Mouse (Mus musculus) heart, adult 18-20 months (tissue): ENCODE measurements around the gene Susd5. TPM values are rescaled to one million over a fixed set of nuclear protein-coding genes. Genes with fewer than 3 reads are reported as not detected.
"Not testable (repeated sequence)": the region's sequence is repeated elsewhere in the genome, so short reads cannot be mapped to it uniquely, and the experiment has no call there.

Experiments
- DNase-seq, 2 experiments: peaks; one replicate each; pipeline ENCODE4 v3.0.0; 2021 to 2022; ENCODE audit warnings: mixed read lengths in 1 of 2
- total RNA-seq, 2 experiments: library from RNA; stranded (reverse); gene quantifications; 2 replicates each; pipeline ENCODE4 v1.2.3; 2021

Gene Susd5
- total RNA-seq, 2 experiments from 2014 or later = 1.1 to 1.2 TPM

DNA sequence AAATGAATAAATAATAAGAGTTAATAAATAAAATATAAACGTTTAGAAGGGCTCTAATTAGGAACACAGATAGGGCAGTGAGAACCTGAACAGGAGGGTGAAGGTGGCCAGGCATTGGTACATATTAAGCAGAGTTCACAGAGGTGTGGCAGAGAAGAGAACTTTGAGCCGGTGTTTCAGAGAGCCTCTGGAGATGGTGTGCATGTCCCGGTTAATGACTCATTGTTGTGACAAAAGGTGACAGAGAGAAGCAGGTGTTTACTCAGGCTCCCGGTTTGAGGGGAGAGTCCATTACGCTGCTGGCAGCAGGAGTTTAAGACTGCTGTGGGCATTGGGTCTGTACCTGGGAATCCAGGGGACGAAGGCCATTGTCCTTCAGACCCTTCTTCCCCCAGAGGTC is 12.4 kb downstream of the Susd5 start:
- DNase-seq = no peak

DNA sequence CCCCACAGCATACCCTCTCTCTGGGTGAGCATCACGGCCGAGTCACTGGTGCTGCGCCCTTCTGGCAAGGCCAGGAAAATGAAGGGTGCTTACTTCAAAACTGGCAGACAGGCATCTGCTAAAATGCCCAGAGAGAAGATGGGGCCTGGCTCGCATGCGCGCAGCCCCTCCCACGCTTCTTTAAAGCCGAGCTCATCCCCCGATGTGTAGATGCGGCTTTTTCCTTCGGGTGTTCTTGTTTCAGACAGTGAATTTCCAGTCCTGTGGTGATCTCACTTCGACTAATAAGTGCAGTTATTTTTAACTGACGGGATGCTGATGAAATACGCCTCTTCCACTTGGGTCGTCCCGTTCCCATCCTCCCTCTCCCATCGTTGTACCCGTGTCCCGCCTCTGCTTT is 16.7 kb downstream of the Susd5 start:
- DNase-seq = no peak

DNA sequence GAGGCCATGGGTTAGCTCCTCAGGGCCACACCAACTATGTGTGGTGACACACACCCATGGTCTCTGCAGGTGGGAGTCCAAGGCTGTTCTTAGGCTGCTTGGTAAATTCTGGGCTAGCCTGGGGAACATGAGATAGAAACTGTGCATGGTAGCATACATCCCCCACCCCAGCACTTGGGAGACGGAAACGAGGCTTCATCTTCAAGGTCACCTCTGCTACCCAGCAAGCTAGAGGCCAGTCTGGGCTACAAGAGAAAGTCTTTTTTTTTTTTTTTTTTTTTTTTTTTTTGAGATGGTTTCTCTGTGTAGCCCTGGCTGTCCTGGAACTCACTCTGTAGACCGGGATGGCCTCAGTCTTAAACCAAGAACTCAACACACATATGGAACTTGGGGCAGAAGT is 29.5 kb downstream of the Susd5 start:
- DNase-seq = no peak

DNA sequence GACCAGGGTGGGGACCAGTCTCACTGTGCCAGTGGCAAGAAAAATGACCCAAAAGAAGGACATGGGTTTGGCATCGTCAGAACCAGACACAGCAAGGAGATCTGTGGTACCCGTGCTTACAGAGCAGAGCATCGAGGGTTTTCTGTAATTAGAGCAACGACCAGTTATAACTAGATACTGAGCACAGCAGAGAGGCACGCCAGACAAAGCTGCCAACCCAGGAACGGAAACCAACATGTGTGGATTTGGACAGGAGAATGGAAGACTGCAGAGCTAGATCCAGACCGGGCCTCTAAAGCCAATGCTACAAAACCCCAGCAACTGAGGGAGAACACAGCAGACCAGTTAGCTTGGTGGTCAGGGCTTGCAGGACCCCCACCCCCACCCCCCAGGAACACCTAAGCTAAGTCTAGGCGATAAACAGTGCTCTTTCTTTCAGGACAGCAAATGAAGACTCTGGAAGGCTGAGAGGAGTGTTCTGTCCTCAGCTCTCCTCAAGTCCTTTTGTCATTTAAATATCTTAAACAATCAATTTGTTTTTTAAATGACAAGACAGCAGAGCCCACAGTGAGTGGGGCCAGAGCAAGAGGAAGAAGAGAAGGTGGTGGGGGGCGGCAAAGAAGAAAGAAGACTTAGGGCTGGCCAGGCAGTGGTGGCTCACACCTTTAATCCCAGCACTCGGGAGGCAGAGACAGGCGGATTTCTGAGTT is 30.3 kb downstream of the Susd5 start:
- DNase-seq = no peak

DNA sequence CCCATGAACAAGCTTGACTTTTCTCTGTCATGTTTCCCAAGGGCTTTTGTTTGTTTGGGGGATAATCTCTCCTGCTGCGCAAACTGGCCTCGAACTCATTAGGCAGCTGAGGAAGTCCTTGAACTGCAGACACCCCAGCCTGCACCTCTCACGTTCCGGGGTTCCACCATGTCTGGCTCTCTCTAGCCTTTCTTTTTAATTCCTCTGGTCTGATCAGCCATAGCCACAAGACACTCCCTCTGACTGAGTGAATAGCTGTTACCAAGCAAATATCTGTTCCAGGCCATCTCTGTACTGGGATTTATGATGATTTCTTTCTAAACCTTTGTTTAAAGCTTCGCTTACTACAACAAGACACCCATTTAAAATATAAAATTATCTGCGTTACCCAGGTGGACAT is 31.9 kb downstream of the Susd5 start:
- DNase-seq = not testable (repeated sequence)

DNA sequence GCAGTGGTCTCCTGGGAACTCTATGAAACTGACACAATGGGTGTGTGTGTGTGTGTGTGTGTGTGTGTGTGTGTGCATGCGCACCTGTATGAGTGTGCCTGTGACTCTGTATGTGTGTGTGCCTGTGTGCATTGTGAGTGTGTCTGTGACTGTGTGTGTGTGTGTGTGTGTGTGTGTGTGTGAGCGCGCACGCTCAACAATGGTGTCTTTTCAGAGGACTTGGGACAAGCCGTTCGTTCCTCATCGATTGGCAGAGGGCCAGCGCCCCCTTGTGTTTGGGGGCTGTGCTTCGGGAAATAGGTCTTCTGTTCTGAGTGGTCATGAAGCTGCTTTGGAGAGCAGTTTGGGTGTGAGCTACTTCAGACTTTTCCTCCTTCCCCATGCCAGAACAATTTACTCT is 35.2 kb downstream of the Susd5 start:
- DNase-seq = not testable (repeated sequence)

DNA sequence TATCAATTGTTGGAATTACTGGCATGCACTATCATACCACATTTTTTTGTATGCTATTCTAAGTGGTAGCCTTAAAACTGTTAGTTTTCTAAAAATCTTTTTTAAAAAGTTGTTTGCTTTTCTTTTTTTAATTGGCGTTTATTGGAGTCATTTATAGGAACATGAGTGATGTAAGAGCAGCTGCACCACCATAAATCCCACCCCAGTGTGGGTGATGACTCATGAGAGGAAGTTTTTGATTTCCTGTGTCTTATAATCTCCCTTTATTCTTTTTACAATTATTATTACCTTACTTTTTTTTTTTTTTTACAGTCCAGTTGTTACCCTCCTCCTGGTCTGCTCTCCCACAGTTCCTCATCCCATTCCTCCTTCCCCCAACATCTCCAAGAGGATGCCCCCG is 37.9 kb downstream of the Susd5 start:
- no peak for DNase-seq

DNA sequence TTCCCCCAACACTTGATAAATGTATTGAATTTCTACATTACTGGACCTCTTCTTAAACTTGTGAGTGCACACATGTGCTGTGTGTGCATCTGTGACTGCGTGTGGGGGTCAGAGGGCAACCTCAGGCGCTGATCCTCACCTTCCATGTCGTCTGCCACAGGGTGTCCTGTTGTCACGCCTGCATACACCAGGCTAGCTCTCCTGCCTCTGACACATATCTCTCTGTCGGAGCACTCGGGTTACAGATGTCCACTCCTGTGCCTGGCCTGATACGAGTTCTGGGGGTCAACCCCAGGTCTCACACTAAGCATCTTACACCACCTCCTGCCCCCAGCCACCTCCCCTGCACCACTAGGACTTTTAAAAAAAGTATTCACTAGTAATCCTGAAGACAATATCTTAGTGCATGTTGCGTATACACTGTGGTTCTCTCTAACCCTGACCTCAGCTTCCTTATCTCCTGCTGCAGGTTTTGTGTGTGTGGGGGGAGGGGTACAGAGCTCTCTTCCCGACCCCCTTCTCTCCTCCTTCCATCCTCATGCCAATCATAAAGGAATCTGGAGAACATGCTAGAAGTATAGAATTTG is 41.9 kb downstream of the Susd5 start:
- no peak for DNase-seq

DNA sequence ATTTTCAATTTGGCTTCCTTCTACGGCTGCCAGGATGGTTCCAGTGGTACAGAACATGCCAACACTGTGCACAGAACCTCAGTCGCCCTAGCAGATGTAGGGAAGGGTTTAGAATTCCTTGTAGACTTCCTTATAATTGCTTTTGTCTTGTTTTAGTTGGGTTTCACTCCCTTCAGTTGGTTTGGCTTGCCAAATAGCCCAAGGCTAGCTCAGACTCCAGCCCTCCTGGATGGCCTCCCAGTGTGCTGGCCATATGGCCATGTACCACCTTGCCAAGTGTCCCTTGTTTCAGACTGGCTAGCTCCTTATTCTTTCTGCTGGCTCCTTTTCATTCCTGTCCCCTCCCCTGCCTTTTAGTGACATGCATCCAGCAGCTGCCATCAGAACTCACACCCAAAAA is 53.3 kb downstream of the Susd5 start:
- no peak for DNase-seq

DNA sequence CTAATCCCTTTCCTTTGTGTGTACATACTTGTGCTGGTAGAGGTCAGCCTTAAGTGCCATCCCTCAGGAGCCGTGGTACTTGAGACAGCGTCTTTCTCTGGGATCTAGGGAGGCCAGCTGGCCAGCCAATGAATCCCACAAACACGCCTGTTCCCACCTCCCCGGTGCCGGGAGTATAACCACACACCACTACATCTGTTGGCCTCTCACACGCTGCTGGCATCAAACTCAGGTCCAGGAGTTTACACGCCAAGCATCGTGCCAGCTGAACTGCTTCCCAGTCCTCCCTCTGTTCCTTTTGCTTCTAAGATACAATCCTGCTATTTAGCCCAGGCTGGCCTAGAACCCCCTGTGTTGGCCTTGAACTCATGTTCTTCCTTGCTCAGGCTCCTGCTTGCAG is 54.2 kb downstream of the Susd5 start:
- no peak for DNase-seq

DNA sequence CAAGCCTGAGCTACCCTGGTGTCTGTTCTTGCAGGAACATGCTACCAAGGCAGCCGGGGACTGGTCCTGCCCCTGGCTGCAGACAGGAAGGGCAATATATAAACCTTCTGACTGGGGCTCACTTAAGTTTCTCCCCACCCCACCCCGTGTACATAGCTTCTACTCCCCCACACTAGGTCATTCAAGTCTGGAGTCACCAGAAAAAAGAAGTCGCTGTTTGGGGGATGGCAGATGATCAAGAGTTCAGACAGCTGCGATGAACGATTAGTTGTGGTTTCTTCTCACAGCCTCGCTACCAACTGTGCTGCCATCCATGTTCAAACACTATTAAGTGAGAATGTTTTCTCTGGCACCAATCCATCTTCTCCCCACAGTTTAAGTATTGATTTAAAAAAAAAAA is 55.3 kb downstream of the Susd5 start:
- DNase-seq = no peak

DNA sequence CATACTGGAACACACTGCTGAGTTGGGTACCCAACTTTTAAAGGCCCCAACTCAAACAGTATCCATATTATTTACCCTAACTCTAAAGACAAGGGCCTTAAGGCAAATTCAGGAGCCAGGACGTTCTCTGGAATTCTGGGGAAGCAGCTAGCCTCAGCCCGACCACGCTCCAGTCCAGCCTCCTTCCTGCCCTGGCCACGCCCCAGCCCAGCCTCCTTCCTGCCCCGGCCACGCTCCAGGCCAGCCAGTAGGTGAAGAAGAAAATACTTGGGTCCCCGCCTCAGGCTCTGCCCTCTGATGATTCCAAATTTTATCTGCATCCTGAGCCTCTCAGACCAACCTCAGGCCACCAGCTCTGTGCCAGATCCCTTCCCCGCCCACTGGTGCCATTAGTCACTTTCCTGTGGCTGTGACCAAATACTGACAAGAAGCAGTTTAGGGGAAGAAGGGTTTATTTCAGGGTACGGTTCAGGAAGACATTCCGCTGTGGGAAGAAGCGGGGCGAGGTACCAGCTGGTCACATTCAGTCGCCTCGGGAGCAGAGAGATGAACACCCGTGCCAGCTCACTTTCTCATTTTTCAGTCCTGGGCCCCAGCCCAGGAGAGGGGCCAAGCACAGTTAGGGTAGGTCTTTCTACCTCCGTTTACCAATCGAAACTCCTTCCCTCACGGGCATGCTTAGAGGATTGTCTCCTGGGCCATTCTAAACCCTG is 57.1 kb downstream of the Susd5 start:
- DNase-seq = no peak

DNA sequence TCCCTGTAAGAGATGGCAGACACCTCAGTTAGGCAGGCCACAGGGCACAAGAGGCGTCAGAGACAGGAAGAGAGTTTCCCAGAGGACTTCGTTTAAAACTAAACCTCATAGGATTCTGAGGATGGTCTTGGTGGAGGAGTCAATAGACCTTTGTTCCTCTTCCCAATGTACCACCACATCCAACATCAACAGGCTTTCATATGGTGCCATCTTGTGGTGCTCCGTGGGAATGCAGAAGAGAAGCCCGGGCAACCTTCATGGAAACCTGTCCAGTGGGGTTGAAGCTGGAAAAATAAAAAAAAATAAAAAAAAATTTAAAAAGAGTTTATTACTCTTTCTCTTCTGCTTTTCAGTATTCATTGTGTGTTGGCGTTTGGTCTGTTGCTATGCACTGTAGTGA is 59.7 kb downstream of the Susd5 start:
- peak; percentile 29 to 84 for DNase-seq

DNA sequence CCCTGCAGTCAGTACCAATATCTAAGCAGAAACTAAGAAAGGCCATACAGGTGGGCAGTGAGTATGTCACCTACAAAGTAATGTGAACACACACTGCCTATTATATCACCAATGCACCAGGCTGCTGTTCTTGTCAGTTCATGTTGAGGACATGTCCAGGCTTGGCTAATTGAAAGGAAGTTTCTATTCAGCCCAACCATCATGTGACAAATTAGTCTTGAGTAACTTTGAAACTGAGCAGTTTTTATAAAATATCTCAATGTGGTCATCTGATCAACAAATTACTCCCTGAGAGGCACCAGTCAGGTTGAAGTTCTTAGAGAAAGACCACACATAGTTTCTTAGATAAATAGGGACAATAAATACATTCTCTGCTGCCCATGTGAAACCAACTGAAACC is 65.9 kb downstream of the Susd5 start:
- not testable (repeated sequence) for DNase-seq

DNA sequence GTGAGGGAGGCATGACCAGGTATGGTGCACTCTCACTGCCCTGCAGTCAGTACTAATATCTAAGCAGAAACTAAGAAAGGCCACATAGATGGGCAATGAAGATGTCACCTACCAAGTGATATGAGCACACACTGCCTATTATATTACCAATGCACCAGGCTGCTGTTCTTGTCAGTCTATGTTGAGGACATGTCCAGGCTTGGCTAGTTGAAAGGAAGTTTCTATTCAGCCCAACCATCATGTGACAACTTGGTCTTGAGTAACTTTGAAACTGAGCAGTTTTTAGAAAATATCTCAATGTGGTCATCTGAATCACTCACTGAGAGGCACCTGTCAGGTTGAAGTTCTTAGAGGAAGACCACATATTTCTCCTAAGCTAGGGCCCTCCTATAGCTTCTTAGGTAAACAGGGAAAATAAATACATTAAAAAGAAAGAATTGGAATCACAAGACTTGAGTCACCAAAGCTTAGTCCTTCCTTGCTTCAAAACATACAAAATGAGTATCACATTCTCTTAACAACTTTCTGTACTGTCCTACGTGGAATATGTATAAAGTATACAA is 72.4 kb downstream of the Susd5 start:
- DNase-seq = not testable (repeated sequence)

Other genes starting within 250 kb of the Susd5 start
- 10 to 100 TPM; 21.8 to 23.4 TPM for gene Ubp1, start 126.2 kb upstream of the Susd5 start, total RNA-seq
- 1 to 10 TPM in 1 of 2 experiments, under 1 TPM in 1; 0.62 to 1.2 TPM for gene Fbxl2, start 10.9 kb upstream of the Susd5 start, total RNA-seq